Mouse (Mus musculus) heart, embryonic 14.5 days (tissue): ENCODE results near the gene Apba2. TPM values are rescaled to one million over a fixed set of nuclear protein-coding genes. Genes with fewer than 3 reads are reported as not detected.

Experiments
- ATAC-seq: fragments of 200-750 bp; cut with Nextera tagmentation; 2 replicates; pipeline ENCODE4 v1.8.0; 2017; ENCODE audit warnings: low read depth, moderate TSS enrichment; ENCODE audit not compliant: insufficient number of reproducible peaks, insufficient read depth, low FRiP score
- H3K27ac ChIP-seq, 2 experiments: fragments of 200-500 bp in 1 of 2; fragments of 300-500 bp in 1 of 2; sonication (generic) in 1 of 2; replicated peaks in 1 of 2; 2 replicates each; pipeline ENCODE4 v1.5.1; 2012 to 2014; ENCODE audit warnings: low read depth in 2 of 2, low read length in 2 of 2, control low read depth in 1 of 2, mild to moderate bottlenecking in 1 of 2, mixed read lengths in 1 of 2; ENCODE audit not compliant: control insufficient read depth in 1 of 2, insufficient read depth in 1 of 2
- H3K27me3 ChIP-seq: fragments of 300-500 bp; sonication (generic); 2 replicates; pipeline ENCODE4 v1.6.1; 2014; ENCODE audit warnings: mild to moderate bottlenecking, low read length, control low read depth; ENCODE audit not compliant: control insufficient read depth, insufficient read depth
- H3K36me3 ChIP-seq: fragments of 300-500 bp; sonication (generic); 2 replicates; pipeline ENCODE4 v1.6.1; 2014; ENCODE audit warnings: mild to moderate bottlenecking, control low read depth, low read length, mixed read lengths; ENCODE audit not compliant: control insufficient read depth, insufficient read depth
- H3K4me1 ChIP-seq, 2 experiments: fragments of 200-500 bp in 1 of 2; fragments of 300-500 bp in 1 of 2; sonication (generic) in 1 of 2; 2 replicates each; pipeline ENCODE4 v1.6.1; 2012 to 2014; ENCODE audit warnings: low read length in 2 of 2, control low read depth in 1 of 2, mixed read lengths in 1 of 2; ENCODE audit not compliant: control insufficient read depth in 2 of 2, insufficient read depth in 2 of 2
- H3K4me2 ChIP-seq: fragments of 300-500 bp; sonication (generic); 2 replicates; pipeline ENCODE4 v1.6.1; 2014; ENCODE audit warnings: mild to moderate bottlenecking, low read length
- H3K4me3 ChIP-seq, 2 experiments: fragments of 200-500 bp in 1 of 2; fragments of 300-500 bp in 1 of 2; sonication (generic) in 1 of 2; 2 replicates each; pipeline ENCODE4 v1.5.1; 2012 to 2014; ENCODE audit warnings: low read length in 2 of 2, mild to moderate bottlenecking in 2 of 2, control low read depth in 1 of 2, low read depth in 1 of 2, moderate library complexity in 1 of 2; ENCODE audit not compliant: control insufficient read depth in 1 of 2, insufficient read depth in 1 of 2
- H3K9ac ChIP-seq: fragments of 300-500 bp; sonication (generic); 2 replicates; pipeline ENCODE4 v1.6.1; 2014; ENCODE audit warnings: mild to moderate bottlenecking, low read length
- H3K9me3 ChIP-seq: fragments of 300-500 bp; sonication (generic); 2 replicates; pipeline ENCODE4 v1.6.1; 2016; ENCODE audit warnings: low read length, control low read depth; ENCODE audit not compliant: control insufficient read depth
- WGBS: fragments of 180-500 bp; shearing (Covaris S2); extraction: QIAGEN DNeasy Blood & Tissue Kit; methylation state at CpG from one replicate; pipeline ENCODE4 v1.1.7; 2014; 5-methylcytosine and 5-hydroxymethylcytosine counted together
- polyA plus RNA-seq: library from polyadenylated mRNA; unstranded; fragments of >200 nt; fragmentation: Nextera tagmentation; extraction: Ambion mirVana; gene quantifications from 2 replicates; pipeline ENCODE4 v1.2.1, GENCODE M21; 2014

The Apba2 gene
- polyA plus RNA-seq, 1 experiment from 2014 or later, result 0.85 TPM

GRCm38 (mm10) chr7:64658914-64659313, 157.4 kb downstream of the Apba2 start:
- Histone ChIP-seq H3K9ac (no peak overlapping the region), H3K4me2 (no peak overlapping the region), H3K9me3 (no peaks in the 10 kb centered on the region), H3K4me3 (no peak overlapping the region), H3K36me3 (no peaks in the 10 kb centered on the region), H3K27ac (no peak overlapping the region), H3K4me1 (no peaks in the 10 kb centered on the region), H3K27me3 (no peaks in the 10 kb centered on the region)
- WGBS, result 76% methylated on average over 4 of the region's 4 CpGs
- ATAC-seq, result no peak

- H3K4me3 ChIP-seq, result no peak overlapping the region
- H3K27me3 ChIP-seq, result no peaks in the 10 kb centered on the region
- no peaks in the 10 kb centered on the region for H3K9me3 ChIP-seq
- H3K9ac ChIP-seq, result no peak overlapping the region
- no peaks in the 10 kb centered on the region for H3K4me1 ChIP-seq
- no peak for ATAC-seq
- no peak overlapping the region for H3K4me2 ChIP-seq
- no peak overlapping the region for H3K27ac ChIP-seq
- no peaks in the 10 kb centered on the region for H3K36me3 ChIP-seq
- 61% methylated on average over 8 of the region's 8 CpGs for WGBS
Observed at GRCm38 (mm10) chr7:64659328-64659727, 157.8 kb downstream of the Apba2 start.

- H3K9me3 ChIP-seq, result no peaks in the 10 kb centered on the region
- no peak for ATAC-seq
- H3K9ac ChIP-seq, result no peak overlapping the region
- H3K27me3 ChIP-seq, result no peaks in the 10 kb centered on the region
- H3K4me3 ChIP-seq, result no peak overlapping the region
- H3K4me2 ChIP-seq, result no peak overlapping the region
- no peaks in the 10 kb centered on the region for H3K36me3 ChIP-seq
- no peaks in the 10 kb centered on the region for H3K4me1 ChIP-seq
- WGBS, result 80% methylated on average over 5 of the region's 5 CpGs
- no peak overlapping the region for H3K27ac ChIP-seq
Observed at GRCm38 (mm10) chr7:64662506-64662905, 161.0 kb downstream of the Apba2 start.

- 80% methylated on average over 3 of the region's 3 CpGs for WGBS
- no peak for ATAC-seq
- Histone ChIP-seq H3K27ac (no peak overlapping the region), H3K9me3 (no peaks in the 10 kb centered on the region), H3K9ac (no peak overlapping the region), H3K27me3 (no peaks in the 10 kb centered on the region), H3K4me1 (no peaks in the 10 kb centered on the region), H3K4me2 (no peak overlapping the region), H3K4me3 (no peak overlapping the region), H3K36me3 (no peaks in the 10 kb centered on the region)
Observed at GRCm38 (mm10) chr7:64663600-64663999, 162.1 kb downstream of the Apba2 start.

- ATAC-seq, result no peak
- Histone ChIP-seq H3K27ac (no peak overlapping the region), H3K27me3 (no peaks in the 10 kb centered on the region), H3K4me3 (no peak overlapping the region), H3K9ac (no peak overlapping the region), H3K9me3 (no peaks in the 10 kb centered on the region), H3K4me1 (no peaks in the 10 kb centered on the region), H3K36me3 (no peaks in the 10 kb centered on the region), H3K4me2 (no peak overlapping the region)
- 45% methylated on average over 7 of the region's 7 CpGs for WGBS
Observed at GRCm38 (mm10) chr7:64665120-64665519, 163.6 kb downstream of the Apba2 start.

GRCm38 (mm10) chr7:64665716-64666298, 164.3 kb downstream of the Apba2 start:
- H3K4me1 ChIP-seq, result no peaks in the 10 kb centered on the region
- H3K9me3 ChIP-seq, result no peaks in the 10 kb centered on the region
- no peaks in the 10 kb centered on the region for H3K27me3 ChIP-seq
- ATAC-seq, result no peak
- H3K4me2 ChIP-seq, result no peak overlapping the region
- 70% methylated on average over 5 of the region's 5 CpGs for WGBS
- H3K36me3 ChIP-seq, result no peaks in the 10 kb centered on the region
- H3K4me3 ChIP-seq, result no peak overlapping the region
- no peak overlapping the region for H3K27ac ChIP-seq
- H3K9ac ChIP-seq, result no peak overlapping the region

- Histone ChIP-seq H3K4me3 (no peak overlapping the region), H3K27me3 (no peaks in the 10 kb centered on the region), H3K9me3 (no peaks in the 10 kb centered on the region; the same call in 1 of the 2 replicates), H3K36me3 (no peaks in the 10 kb centered on the region), H3K27ac (no peak overlapping the region), H3K4me1 (no peaks in the 10 kb centered on the region), H3K9ac (no peak overlapping the region), H3K4me2 (no peak overlapping the region)
- ATAC-seq, result no peak
- WGBS, result 75% methylated on average over 4 of the region's 4 CpGs
Observed at GRCm38 (mm10) chr7:64667959-64668358, 166.5 kb downstream of the Apba2 start.

GRCm38 (mm10) chr7:64679771-64680479, 178.4 kb downstream of the Apba2 start:
- ATAC-seq, result no peak
- H3K27ac ChIP-seq, result no peak overlapping the region
- no peak overlapping the region for H3K4me3 ChIP-seq

More at GRCm38 (mm10) chr7:64679771-64680479, 178.4 kb downstream of the Apba2 start:
- H3K9ac ChIP-seq, result no peak overlapping the region
- H3K27me3 ChIP-seq, result no peaks in the 10 kb centered on the region
- H3K4me2 ChIP-seq, result no peak overlapping the region
- no peaks in the 10 kb centered on the region for H3K4me1 ChIP-seq
- 0 out of 2 replicates have a peak, but pooled peaks cover 4% of the 10 kb centered on the region for H3K9me3 ChIP-seq
- WGBS, result 80% methylated on average over 10 of the region's 10 CpGs
- no peaks in the 10 kb centered on the region for H3K36me3 ChIP-seq
